Mouse (Mus musculus): ENCODE data around the gene Lgalsl. TPM values are rescaled to one million over a fixed set of nuclear protein-coding genes. Genes with fewer than 3 reads are reported as not detected.

The Lgalsl gene
- polyA plus RNA-seq, 1 experiment from 2014 or later, result 74.7 TPM

DNA sequence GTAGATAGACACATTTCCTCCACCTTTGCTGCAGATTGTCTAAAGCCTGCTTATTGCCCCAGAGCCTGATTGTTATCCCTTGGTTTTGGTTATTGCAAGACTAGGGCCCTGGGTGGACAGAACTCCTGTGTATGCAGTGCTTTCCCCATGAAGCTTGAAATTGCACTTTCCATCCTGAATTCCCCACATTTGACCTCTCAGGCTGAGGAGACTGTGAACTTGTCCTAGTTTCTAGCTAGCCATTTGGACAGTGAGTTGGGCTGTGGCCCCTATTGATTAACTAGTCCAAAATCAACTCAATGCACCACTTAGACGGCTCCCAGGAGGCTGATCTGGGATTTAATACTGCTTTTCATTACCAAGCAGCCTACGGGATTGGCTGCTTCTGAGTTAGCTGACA is 6.9 kb downstream of the Lgalsl start:
- Histone ChIP-seq H3K9ac (no peak overlapping the region), H3K36me3 (peaks cover 16% of the 10 kb centered on the region; the same call in 1 of the 2 replicates), H3K27me3 (no peaks in the 10 kb centered on the region), H3K9me3 (replicated peaks) (no peaks in the 10 kb centered on the region), H3K4me1 (peaks cover 13% of the 10 kb centered on the region; the same call in 1 of the 2 replicates), H3K27ac (replicated peaks) (no peak overlapping the region), H3K4me2 (replicated peaks) (no peak overlapping the region), H3K4me3 (replicated peaks) (no peak overlapping the region)
- no peak for ATAC-seq (ENCODE audit: insufficient number of reproducible peaks, low FRiP score, low TSS enrichment, low read depth)
- WGBS, result 48% methylated on average over 2 of the region's 2 CpGs

- Histone ChIP-seq H3K4me1 (peaks cover 10% of the 10 kb centered on the region; the same call in 1 of the 2 replicates), H3K4me3 (replicated peaks) (no peak overlapping the region), H3K4me2 (replicated peaks) (no peak overlapping the region), H3K27me3 (no peaks in the 10 kb centered on the region), H3K36me3 (peaks cover 16% of the 10 kb centered on the region; the same call in 1 of the 2 replicates), H3K9me3 (replicated peaks) (no peaks in the 10 kb centered on the region), H3K9ac (no peak overlapping the region), H3K27ac (replicated peaks) (no peak overlapping the region)
- ATAC-seq (ENCODE audit: insufficient number of reproducible peaks, low FRiP score, low TSS enrichment, low read depth), result no peak
- 86% methylated on average over 2 of the region's 2 CpGs for WGBS
These were observed 7.6 kb downstream of the Lgalsl start for GRCm38 (mm10) chr11:20823301-20823700.

DNA sequence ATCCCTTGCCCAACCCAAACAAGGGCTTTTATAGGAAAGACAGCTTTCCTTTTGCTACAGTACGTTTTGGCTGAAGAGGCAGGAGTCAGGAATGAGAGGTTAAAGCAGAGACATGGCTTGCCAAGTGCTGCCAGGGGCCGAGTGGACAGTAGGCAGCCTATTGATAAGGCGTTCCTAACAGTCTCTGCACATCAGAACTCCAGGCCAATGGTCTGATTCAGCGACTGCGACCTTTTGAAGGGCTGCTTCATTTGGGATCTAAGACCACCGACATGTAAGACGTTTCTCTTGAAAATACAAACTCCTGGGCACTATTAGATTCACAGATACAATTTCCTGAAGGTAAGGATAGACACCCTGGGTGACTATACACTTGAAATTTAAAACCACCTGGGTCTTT is 9.5 kb downstream of the Lgalsl start:
- Histone ChIP-seq H3K4me2 (replicated peaks) (no peak overlapping the region), H3K9ac (no peak overlapping the region), H3K9me3 (replicated peaks) (no peaks in the 10 kb centered on the region), H3K27ac (replicated peaks) (no peak overlapping the region), H3K4me3 (replicated peaks) (no peak overlapping the region), H3K36me3 (peaks cover 3% of the 10 kb centered on the region; the same call in 1 of the 2 replicates), H3K4me1 (peaks cover 10% of the 10 kb centered on the region; the same call in 1 of the 2 replicates), H3K27me3 (no peaks in the 10 kb centered on the region)
- 63% methylated on average over 7 of the region's 7 CpGs for WGBS
- ATAC-seq (ENCODE audit: insufficient number of reproducible peaks, low FRiP score, low TSS enrichment, low read depth), result no peak

- ATAC-seq (ENCODE audit: insufficient number of reproducible peaks, low FRiP score, low TSS enrichment, low read depth), result no peak
- H3K27me3 ChIP-seq, result no peaks in the 10 kb centered on the region
- H3K9ac ChIP-seq, result no peak overlapping the region
- H3K4me2 ChIP-seq (replicated peaks), result no peak overlapping the region
- H3K36me3 ChIP-seq, result no peaks in the 10 kb centered on the region
- no peak overlapping the region for H3K4me3 ChIP-seq (replicated peaks)
- no peaks in the 10 kb centered on the region for H3K9me3 ChIP-seq (replicated peaks)
- H3K4me1 ChIP-seq, result no peaks in the 10 kb centered on the region
- no peak overlapping the region for H3K27ac ChIP-seq (replicated peaks)
- WGBS, result 79% methylated on average over 6 of the region's 6 CpGs
These were observed 16.8 kb downstream of the Lgalsl start for GRCm38 (mm10) chr11:20813901-20814523.

- Histone ChIP-seq H3K27me3 (no peaks in the 10 kb centered on the region), H3K4me2 (replicated peaks) (no peak overlapping the region), H3K9me3 (replicated peaks) (no peaks in the 10 kb centered on the region), H3K4me1 (no peaks in the 10 kb centered on the region), H3K4me3 (replicated peaks) (no peak overlapping the region), H3K9ac (no peak overlapping the region), H3K27ac (replicated peaks) (no peak overlapping the region), H3K36me3 (no peaks in the 10 kb centered on the region)
- 64% methylated on average over 5 of the region's 5 CpGs for WGBS
- no peak; the same call in 1 of the 2 replicates for ATAC-seq (ENCODE audit: insufficient number of reproducible peaks, low FRiP score, low TSS enrichment, low read depth)
These were observed 18.5 kb downstream of the Lgalsl start for GRCm38 (mm10) chr11:20812153-20812887.

DNA sequence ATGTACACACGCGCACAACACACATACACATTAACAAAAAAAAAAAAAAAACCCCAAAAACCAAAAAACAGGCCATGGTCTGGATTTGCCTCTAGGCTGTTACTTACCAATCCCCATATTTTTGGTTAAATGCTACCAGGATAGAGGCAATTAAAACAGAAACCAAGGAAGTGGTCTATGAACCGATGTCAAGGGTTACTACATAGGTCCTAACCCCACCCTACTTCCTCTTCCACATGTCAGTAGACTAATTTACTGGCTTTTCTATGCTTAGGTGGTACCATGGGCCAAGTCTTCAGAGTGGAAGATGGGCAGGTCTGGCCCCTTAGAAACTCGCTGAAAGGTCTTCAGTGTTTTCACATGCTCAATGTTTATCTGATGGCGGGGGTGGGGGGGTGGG is 24.2 kb downstream of the Lgalsl start:
- H3K9ac ChIP-seq, result no peak overlapping the region
- no peaks in the 10 kb centered on the region for H3K36me3 ChIP-seq
- H3K4me1 ChIP-seq, result no peaks in the 10 kb centered on the region
- WGBS, result 70% methylated on average over 5 of the region's 5 CpGs
- no peaks in the 10 kb centered on the region for H3K9me3 ChIP-seq (replicated peaks)
- no peak overlapping the region for H3K4me2 ChIP-seq (replicated peaks)
- no peak for ATAC-seq (ENCODE audit: insufficient number of reproducible peaks, low FRiP score, low TSS enrichment, low read depth)
- H3K27me3 ChIP-seq, result no peaks in the 10 kb centered on the region
- no peak overlapping the region for H3K4me3 ChIP-seq (replicated peaks)
- no peak overlapping the region for H3K27ac ChIP-seq (replicated peaks)

DNA sequence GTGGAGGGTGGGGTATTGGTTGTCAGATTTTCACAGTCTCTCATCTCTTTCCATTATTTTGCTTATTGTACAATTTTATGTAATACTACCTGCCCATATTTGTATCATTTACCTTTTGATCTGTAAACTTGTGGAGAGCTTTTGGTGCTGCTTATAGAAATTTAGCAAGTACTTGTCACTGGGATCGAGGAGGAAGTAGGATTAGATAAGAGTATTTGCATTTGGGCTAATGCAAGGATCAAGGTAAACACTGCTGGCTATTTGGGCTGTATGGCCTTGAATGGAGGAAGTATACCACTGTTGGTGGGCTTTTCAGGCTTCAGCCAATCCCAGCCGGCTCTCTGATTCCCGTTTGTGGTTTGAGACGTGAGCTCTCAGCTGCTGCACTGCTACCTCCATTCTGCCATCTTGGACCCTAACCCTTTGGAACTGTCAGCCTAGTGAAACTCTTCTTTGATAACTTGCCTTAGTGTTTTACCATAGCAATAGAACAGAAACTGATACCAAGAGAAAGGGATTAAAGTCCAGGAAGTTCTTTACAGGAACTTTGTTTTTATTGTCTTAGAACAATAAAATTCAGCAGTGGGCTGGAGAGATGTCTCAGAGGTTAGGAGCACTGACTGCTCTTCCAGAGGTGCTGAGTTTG is 25.1 kb downstream of the Lgalsl start:
- 62% methylated on average over 4 of the region's 4 CpGs for WGBS
- Histone ChIP-seq H3K27me3 (no peaks in the 10 kb centered on the region), H3K36me3 (no peaks in the 10 kb centered on the region), H3K9me3 (replicated peaks) (no peaks in the 10 kb centered on the region), H3K4me2 (replicated peaks) (no peak overlapping the region), H3K9ac (no peak overlapping the region), H3K4me3 (replicated peaks) (no peak overlapping the region), H3K4me1 (0 out of 2 replicates have a peak, but pooled peaks cover 4% of the 10 kb centered on the region), H3K27ac (replicated peaks) (no peak overlapping the region)
- no peak for ATAC-seq (ENCODE audit: insufficient number of reproducible peaks, low FRiP score, low TSS enrichment, low read depth)

GRCm38 (mm10) chr11:20804416-20804815 is 26.4 kb downstream of the Lgalsl start:
- H3K27ac ChIP-seq (replicated peaks), result no peak overlapping the region
- no peaks in the 10 kb centered on the region for H3K36me3 ChIP-seq
- H3K9me3 ChIP-seq (replicated peaks), result no peaks in the 10 kb centered on the region
- WGBS, result 90% methylated on average over 4 of the region's 4 CpGs
- H3K27me3 ChIP-seq, result no peaks in the 10 kb centered on the region
- H3K4me1 ChIP-seq, result 0 out of 2 replicates have a peak, but pooled peaks cover 4% of the 10 kb centered on the region
- no peak for ATAC-seq (ENCODE audit: insufficient number of reproducible peaks, low FRiP score, low TSS enrichment, low read depth)
- no peak overlapping the region for H3K4me3 ChIP-seq (replicated peaks)
- no peak overlapping the region for H3K4me2 ChIP-seq (replicated peaks)
- H3K9ac ChIP-seq, result no peak overlapping the region

- H3K9ac ChIP-seq, result no peak overlapping the region
- no peaks in the 10 kb centered on the region for H3K36me3 ChIP-seq
- no peak overlapping the region for H3K4me3 ChIP-seq (replicated peaks)
- no peaks in the 10 kb centered on the region for H3K9me3 ChIP-seq (replicated peaks)
- ATAC-seq (ENCODE audit: insufficient number of reproducible peaks, low FRiP score, low TSS enrichment, low read depth), result 0 out of 2 replicates have a peak, but pooled peaks have one; percentile 47
- H3K27ac ChIP-seq (replicated peaks), result peak overlapping the region; percentile 18; the same call in 1 of the 2 replicates
- WGBS, result 19% methylated on average over 14 of the region's 14 CpGs
- H3K4me1 ChIP-seq, result 0 out of 2 replicates have a peak, but pooled peaks cover 4% of the 10 kb centered on the region
- H3K27me3 ChIP-seq, result no peaks in the 10 kb centered on the region
- H3K4me2 ChIP-seq (replicated peaks), result no peak overlapping the region
These were observed 30.4 kb downstream of the Lgalsl start for GRCm38 (mm10) chr11:20800277-20801092.

- H3K27ac ChIP-seq (replicated peaks), result no peak overlapping the region
- H3K36me3 ChIP-seq, result no peaks in the 10 kb centered on the region
- no peaks in the 10 kb centered on the region for H3K27me3 ChIP-seq
- H3K4me3 ChIP-seq (replicated peaks), result no peak overlapping the region
- no peak for ATAC-seq (ENCODE audit: insufficient number of reproducible peaks, low FRiP score, low TSS enrichment, low read depth)
- peaks cover 9% of the 10 kb centered on the region for H3K4me1 ChIP-seq
- no peaks in the 10 kb centered on the region for H3K9me3 ChIP-seq (replicated peaks)
- H3K9ac ChIP-seq, result no peak overlapping the region
- WGBS, result 93% methylated on average over 6 of the region's 6 CpGs
- H3K4me2 ChIP-seq (replicated peaks), result no peak overlapping the region
These were observed 33.0 kb downstream of the Lgalsl start for GRCm38 (mm10) chr11:20797841-20798240.

DNA sequence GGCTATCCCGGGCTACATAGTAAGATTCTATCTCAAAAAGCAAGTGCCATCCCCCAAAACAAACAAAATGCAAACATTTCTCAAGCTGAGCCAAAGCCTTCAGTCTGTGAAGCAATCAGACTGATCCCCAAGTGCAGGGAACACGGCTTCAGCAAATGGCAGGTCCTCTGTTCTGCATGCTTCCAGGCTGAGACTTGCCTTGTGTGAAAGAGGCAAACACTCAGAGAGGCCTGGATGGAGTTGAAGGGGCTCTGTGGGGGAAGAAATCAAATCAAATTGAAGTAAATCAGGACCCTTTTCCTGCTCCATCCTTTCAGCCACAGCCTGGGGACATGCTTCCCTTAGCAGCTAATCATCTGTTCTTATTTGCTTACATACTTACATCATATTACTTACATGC is 35.4 kb downstream of the Lgalsl start:
- H3K27me3 ChIP-seq, result no peaks in the 10 kb centered on the region
- H3K36me3 ChIP-seq, result no peaks in the 10 kb centered on the region
- H3K4me2 ChIP-seq (replicated peaks), result no peak overlapping the region
- H3K9ac ChIP-seq, result no peak overlapping the region
- no peak for ATAC-seq (ENCODE audit: insufficient number of reproducible peaks, low FRiP score, low TSS enrichment, low read depth)
- H3K9me3 ChIP-seq (replicated peaks), result no peaks in the 10 kb centered on the region
- 55% methylated on average over 2 of the region's 2 CpGs for WGBS
- H3K4me3 ChIP-seq (replicated peaks), result no peak overlapping the region
- peaks cover 5% of the 10 kb centered on the region for H3K4me1 ChIP-seq
- no peak overlapping the region for H3K27ac ChIP-seq (replicated peaks)
